9 mouse cellular contexts compared by ENCODE assay signal in the genomic region with DNA sequence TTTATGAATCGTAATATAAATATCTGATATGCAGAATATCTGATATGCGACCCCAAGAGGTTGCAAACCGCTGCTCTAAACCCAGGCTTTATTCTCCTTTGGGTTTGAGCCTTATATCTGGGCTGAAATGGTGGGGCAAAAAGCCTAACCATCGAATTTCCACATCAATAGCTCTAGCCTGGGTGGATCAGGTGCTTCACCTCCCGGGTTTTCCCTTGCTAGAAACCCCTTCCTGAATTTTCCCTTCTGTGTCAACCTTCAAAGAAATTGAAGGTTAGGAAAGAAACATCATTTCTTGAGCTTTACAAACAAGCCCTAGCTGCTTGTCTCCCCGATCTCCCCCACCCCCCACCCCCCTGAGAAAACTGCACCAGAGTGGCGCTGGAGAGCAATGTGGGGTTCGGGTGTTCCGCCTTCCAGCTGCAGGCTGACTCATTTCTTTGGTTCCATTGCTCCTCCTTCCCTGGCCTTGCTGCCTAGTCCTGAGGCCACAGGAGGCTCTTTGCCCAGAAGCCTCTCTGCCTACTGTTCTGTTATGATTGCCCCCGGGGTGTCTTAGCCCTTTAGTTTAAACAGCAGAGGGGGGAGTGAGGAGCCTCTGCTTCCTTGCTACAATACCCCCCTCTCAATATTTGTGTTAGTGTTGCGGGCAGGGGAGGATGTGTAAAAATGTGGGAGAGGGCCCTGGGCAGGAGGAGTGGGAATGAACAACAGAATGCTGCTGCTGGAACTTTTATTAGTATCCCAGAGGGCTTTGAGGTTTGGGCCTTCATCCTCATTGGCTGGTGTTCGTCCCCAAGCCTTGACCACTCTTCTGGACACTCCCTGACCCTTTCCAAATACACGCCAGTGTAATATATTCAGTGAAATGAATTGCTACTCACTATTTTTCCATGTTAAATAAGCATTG. TPM values are rescaled to one million over a fixed set of nuclear protein-coding genes. Genes with fewer than 3 reads are reported as not detected.
DNase-seq lines count a peak whose midpoint lies in the region; ATAC-seq and TF ChIP-seq lines count a peak whose summit lies in the region.
"Had no signal": no experiment of that assay in that cellular context is flagged by ENCODE, and none has a peak within 500 bp of the region (broad histone marks: within the 10 kb centered on the region; RNA-seq: fewer than 3 reads in every experiment).

No protein-coding gene starts in this region.

- no peak for TF ChIP-seq EP300 in CH12.LX (IDR thresholded peaks at IDR 0.05; ENCODE audit: low read length)

- H3K4me3 ChIP-seq in CH12.LX (replicated peaks in 1 of 3; ENCODE audit: low read depth in 2 of 3, low read length in 2 of 3, poor library complexity in 1 of 3) = no peak overlapping the region
- no peak overlapping the region for H3K4me3 ChIP-seq in forebrain, embryonic 14.5 days (ENCODE audit: low read depth, low read length)
- H3K4me3 ChIP-seq in liver, embryonic 16.5 days (ENCODE audit: low read depth, low read length) = no peak overlapping the region
- no peak overlapping the region for H3K4me3 ChIP-seq in left cerebral cortex, adult 2 months

- TF ChIP-seq POLR2A in CH12.LX (IDR thresholded peaks at IDR 0.05; ENCODE audit: low read depth, low read length) = no peak

- no peaks in the 10 kb centered on the region for H3K36me3 ChIP-seq in CH12.LX (replicated peaks in 1 of 2; ENCODE audit: control insufficient read depth in 1 of 2, insufficient read depth in 1 of 2, low read length in 1 of 2)
- no peaks in the 10 kb centered on the region for H3K36me3 ChIP-seq in forebrain, embryonic 14.5 days (ENCODE audit: control insufficient read depth, insufficient read depth, low read length)
- no peaks in the 10 kb centered on the region for H3K36me3 ChIP-seq in liver, embryonic 16.5 days (ENCODE audit: control insufficient read depth, insufficient read depth)

- H3K27ac ChIP-seq in CH12.LX (ENCODE audit: insufficient read depth, low read depth) = no peak overlapping the region
- no peak overlapping the region for H3K27ac ChIP-seq in forebrain, embryonic 14.5 days (ENCODE audit: low read depth, low read length)
- H3K27ac ChIP-seq in liver, embryonic 16.5 days (ENCODE audit: low read length) = peak overlapping the region; percentile 48
- H3K27ac ChIP-seq in left cerebral cortex, adult 2 months = no peak overlapping the region

- intact Hi-C loops in left cerebral cortex, adult 2 months (cut with DNase I) = no loop called here

- WGBS in forebrain, embryonic 14.5 days = 21% methylated on average over 13 of the region's 13 CpGs
- WGBS in liver, embryonic 16.5 days (ENCODE audit: insufficient replicate concordance) = 40% methylated on average over 13 of the region's 13 CpGs

- ATAC-seq in Patski = peak; percentile 54
- peak; percentile 40; the same call in 1 of the 2 replicates for ATAC-seq in forebrain, embryonic 14.5 days
- ATAC-seq in liver, embryonic 16.5 days (ENCODE audit: low read depth) = peak; percentile 27

- H3K79me2 ChIP-seq in CH12.LX (replicated peaks; ENCODE audit: control insufficient read depth, extremely low read depth, insufficient read depth, poor library complexity, severe bottlenecking) = no peaks in the 10 kb centered on the region

- peaks cover 0 to 14% of the 10 kb centered on the region in 2 experiments; a peak in 3 of 4 replicates for H3K4me1 ChIP-seq in CH12.LX (ENCODE audit: control insufficient read depth in 1 of 2, insufficient read depth in 2 of 2)
- no peaks in the 10 kb centered on the region for H3K4me1 ChIP-seq in forebrain, embryonic 14.5 days (ENCODE audit: control insufficient read depth, insufficient read depth, low read length)
- no peaks in the 10 kb centered on the region for H3K4me1 ChIP-seq in liver, embryonic 16.5 days (ENCODE audit: control insufficient read depth, low read depth, low read length)

- no peak overlapping the region for H3K9ac ChIP-seq in CH12.LX (ENCODE audit: insufficient read depth, low read depth)
- H3K9ac ChIP-seq in forebrain, embryonic 14.5 days (ENCODE audit: low read length) = no peak overlapping the region
- no peak overlapping the region for H3K9ac ChIP-seq in liver, embryonic 16.5 days (ENCODE audit: low read depth, low read length)

- in situ Hi-C loops in CH12.LX (cut with MboI; ENCODE audit: low pct_ligation_motif_present, low pct_unique_long_range_greater_than_20kb, low sequenced_read_pairs) (no loop called here), Patski (cut with MboI; ENCODE audit: low pct_unique_long_range_greater_than_20kb) (no loop called here)

- peak overlapping the region; percentile 42; the same call in 1 of the 2 replicates for H3K4me2 ChIP-seq in CH12.LX (ENCODE audit: insufficient read depth, low read depth, poor library complexity, severe bottlenecking)
- H3K4me2 ChIP-seq in forebrain, embryonic 14.5 days (ENCODE audit: low read length) = no peak overlapping the region
- peak overlapping the region; percentile 29 for H3K4me2 ChIP-seq in liver, embryonic 16.5 days (ENCODE audit: low read depth, low read length)

- no peak; the same call in 1 of the 2 replicates for TF ChIP-seq RAD21 in CH12.LX (IDR thresholded peaks at IDR 0.05; ENCODE audit: low read depth, low read length)

- POLR2A ChIA-PET in Patski (lab: Charles Lee) = no interaction called here

- dilution Hi-C loops in CH12.LX (cut with MboI; ENCODE audit: extremely low pct_ligation_motif_present, extremely low pct_unique_long_range_greater_than_20kb, low sequenced_read_pairs) = no loop called here

- CTCF ChIA-PET in Patski (lab: Charles Lee) = no interaction called here

- 0 out of 4 replicates have a peak, but pooled peaks of 1 of the 2 experiments have one; percentile 22 for TF ChIP-seq CTCF in CH12.LX (conservative IDR thresholded peaks at IDR 0.05 in 1 of 2, IDR thresholded peaks at IDR 0.05 in 1 of 2; ENCODE audit: low read depth in 2 of 2, low read length in 2 of 2)
- TF ChIP-seq CTCF in Patski (IDR thresholded peaks at IDR 0.05) = no peak
- no peak for TF ChIP-seq CTCF in left cerebral cortex, adult 2 months (IDR thresholded peaks at IDR 0.05)

- no peaks in the 10 kb centered on the region for H3K9me3 ChIP-seq in CH12.LX (replicated peaks; ENCODE audit: low read length)
- no peaks in the 10 kb centered on the region for H3K9me3 ChIP-seq in forebrain, embryonic 14.5 days (replicated peaks; ENCODE audit: control insufficient read depth, low read length)
- H3K9me3 ChIP-seq in liver, embryonic 16.5 days (replicated peaks; ENCODE audit: control insufficient read depth, low read length) = no peaks in the 10 kb centered on the region

- H3K27me3 ChIP-seq in CH12.LX (replicated peaks) = no peaks in the 10 kb centered on the region
- H3K27me3 ChIP-seq in Patski = no peaks in the 10 kb centered on the region
- H3K27me3 ChIP-seq in forebrain, embryonic 14.5 days (replicated peaks; ENCODE audit: control insufficient read depth, insufficient read depth, low read length) = peaks cover 40% of the 10 kb centered on the region
- no peaks in the 10 kb centered on the region for H3K27me3 ChIP-seq in liver, embryonic 16.5 days (ENCODE audit: control insufficient read depth, insufficient read depth, low read depth, low read length)

- DNase-seq in CH12.LX (ENCODE audit: extremely low read depth) (peak; percentile 55), Patski (ENCODE audit: low read depth, low spot score) (no peak)
- no peak for DNase-seq in forebrain, embryonic 14.5 days (ENCODE audit: low spot score)
- no peak for DNase-seq in thymus, adult 18-20 months
- DNase-seq in layer of hippocampus, postnatal 14 days (ENCODE audit: low spot score in 2 of 2) = no peak
- no peak for DNase-seq in layer of hippocampus, adult 11-12 months (ENCODE audit: low spot score)
- DNase-seq in left cerebral cortex, adult 2 months (ENCODE audit: extremely low spot score in 1 of 2, low spot score in 2 of 2) = no peak

TF ChIP-seq in CH12.LX, 34 proteins besides CTCF, POLR2A, EP300 and RAD21:
- no peak for TF ChIP-seq ZNF384 (IDR thresholded peaks at IDR 0.05; ENCODE audit: low read depth, low read length)
- no peak for TF ChIP-seq UBTF (IDR thresholded peaks at IDR 0.05; ENCODE audit: low read depth, low read length)
- no peak for TF ChIP-seq ETS1 (conservative IDR thresholded peaks at IDR 0.05; ENCODE audit: low read depth, low read length)
- peak; percentile 35; the same call in 1 of the 2 replicates for TF ChIP-seq TCF12 (IDR thresholded peaks at IDR 0.05; ENCODE audit: low read depth, low read length)
- no peak for TF ChIP-seq JUN (IDR thresholded peaks at IDR 0.05; ENCODE audit: insufficient read depth, low read depth, low read length)
- 0 out of 2 replicates have a peak, but pooled peaks have one; percentile 23 for TF ChIP-seq JUND (conservative IDR thresholded peaks at IDR 0.05; ENCODE audit: low read depth, low read length)
- peak; percentile 67 for TF ChIP-seq IRF4 (IDR thresholded peaks at IDR 0.05; ENCODE audit: low read depth, low read length)
- TF ChIP-seq ELF1 (IDR thresholded peaks at IDR 0.05; ENCODE audit: low read depth, low read length) = peak; percentile 9; the same call in 1 of the 2 replicates

RNA-seq across cellular contexts. Expression of a gene that starts 9.5 kb away (rescaled TPM):
- 0.08 TPM in 1 of 2 replicates, not detected in the other for total RNA-seq in CH12.LX (2012; rRNA removed)
- total RNA-seq in CH12.LX (2014; rRNA removed) = not detected in 2 replicates
- not detected in 2 replicates for polyA plus RNA-seq in CH12.LX (2012; ENCODE audit: insufficient read length, low read depth)
- polyA plus RNA-seq in Patski (2021) = not detected
- polyA plus RNA-seq in forebrain, embryonic 14.5 days (2014; fragmentation: Nextera tagmentation; extraction: Ambion mirVana) = 2.9 and 3.0 TPM in 2 replicates
- polyA plus RNA-seq in liver, embryonic 16.5 days (2015; fragmentation: Nextera tagmentation; extraction: Ambion mirVana) = 0.13 and 0.97 TPM in 2 replicates
- total RNA-seq in layer of hippocampus, postnatal 14 days (2021) = under 1 TPM in 1 of 2 experiments, not detected in 1; 0.19 TPM
- total RNA-seq in left cerebral cortex, adult 2 months (2021) = under 1 TPM; 0.25 to 0.26 TPM
- total RNA-seq: common myeloid progenitor, adult 5-6 weeks had no signal
